30 mouse cellular contexts compared by ENCODE assay signal in the genomic region with DNA sequence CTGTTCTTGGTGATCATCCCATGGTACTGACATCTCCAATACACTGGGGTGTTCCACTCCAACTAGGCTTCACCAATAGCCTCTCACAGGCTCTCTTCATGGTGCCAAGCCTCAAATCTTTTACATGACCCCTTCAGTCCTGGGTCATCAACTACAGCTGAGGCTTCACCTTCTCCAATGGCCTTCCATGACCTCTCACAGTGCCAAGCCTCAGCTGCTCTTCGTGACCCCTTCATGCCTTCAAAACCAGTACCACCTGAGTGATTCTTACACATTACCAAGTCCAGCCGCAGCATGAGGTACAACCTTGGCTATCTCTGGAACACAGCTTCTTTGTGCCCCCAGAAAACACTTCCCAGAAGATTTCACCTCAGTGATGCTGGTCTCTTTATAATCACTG. TPM values are rescaled to one million over a fixed set of nuclear protein-coding genes. Genes with fewer than 3 reads are reported as not detected.
"Had no signal": no experiment of that assay in that cellular context is flagged by ENCODE, and none has a peak within 500 bp of the region (broad histone marks: within the 10 kb centered on the region; RNA-seq: fewer than 3 reads in every experiment).

No protein-coding gene starts in this region.

RNA-seq across cellular contexts. Expression of a gene that starts 44.5 kb away (rescaled TPM):
- total RNA-seq: common myeloid progenitor, adult 5-6 weeks; forebrain, postnatal 0 days; gastrocnemius, adult 18-20 months; gastrocnemius, adult 2 months; gastrocnemius, adult 8-10 months; gastrocnemius, postnatal 10 days; gastrocnemius, postnatal 14 days; gastrocnemius, postnatal 25 days; gastrocnemius, postnatal 36 days; gastrocnemius, postnatal 4 days; granulocyte monocyte progenitor cell, adult 5-6 weeks; heart, adult 18-20 months; heart, adult 8-10 months had no signal
- polyA plus RNA-seq: cortical plate, adult 2 months; embryonic facial prominence, embryonic 10.5 days; embryonic facial prominence, embryonic 11.5 days; embryonic facial prominence, embryonic 12.5 days; embryonic facial prominence, embryonic 13.5 days; embryonic facial prominence, embryonic 14.5 days; embryonic facial prominence, embryonic 15.5 days; erythroblast, embryonic 14.5 days; forebrain, embryonic 10.5 days; forebrain, embryonic 11.5 days; forebrain, embryonic 12.5 days; forebrain, embryonic 13.5 days; forebrain, embryonic 14.5 days; forebrain, embryonic 15.5 days; forebrain, embryonic 16.5 days; forebrain, postnatal 0 days; frontal cortex, adult 2 months; gonadal fat pad, adult 2 months had no signal
